Mouse (Mus musculus): ENCODE measurements at regions not wholly inside any gene's neighbourhood (a gene's known extent, or its start where the extent isn't known, plus 50 kb on each side); places are given as distances from the start of the nearest gene placed in this dataset.

DNA sequence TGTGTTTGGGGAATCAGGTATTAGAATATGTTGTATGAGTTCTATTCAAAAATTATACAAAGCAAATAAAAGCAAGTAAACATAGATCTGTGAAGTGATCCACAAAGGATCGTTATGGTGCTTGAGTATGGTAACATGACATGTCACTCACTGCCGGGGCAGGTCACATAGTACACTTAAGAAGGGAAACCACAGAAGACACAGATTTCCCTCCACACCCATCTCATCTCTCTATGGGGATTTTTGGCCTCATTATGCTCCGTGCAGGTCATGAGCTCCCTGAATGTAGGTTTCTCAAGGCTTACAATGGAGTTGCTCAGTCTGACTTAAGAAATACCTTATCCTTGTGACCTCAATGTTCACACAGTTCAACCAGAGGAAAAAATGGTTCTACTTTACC lies 1034.8 kb upstream of the Zfp386 start:
- no peaks in the 10 kb centered on the region for H3K9me3 ChIP-seq (replicated peaks; ENCODE audit: insufficient read depth, low read length)
- TF ChIP-seq GATA1 (IDR thresholded peaks at IDR 0.05; ENCODE audit: low read depth, low read length) = no peak
- TF ChIP-seq MAFK (IDR thresholded peaks at IDR 0.05; ENCODE audit: borderline replicate concordance, low read depth, low read length) = no peak
- no peak for TF ChIP-seq BHLHE40 (IDR thresholded peaks at IDR 0.05; ENCODE audit: borderline replicate concordance, low read depth, low read length)
- TF ChIP-seq MEF2A (IDR thresholded peaks at IDR 0.05; ENCODE audit: extremely low read depth, insufficient replicate concordance, low read depth, low read length, poor library complexity, severe bottlenecking) = no peak
- TF ChIP-seq ELF1 (IDR thresholded peaks at IDR 0.05; ENCODE audit: low read depth, low read length) = no peak
- TF ChIP-seq MXI1 (IDR thresholded peaks at IDR 0.05; ENCODE audit: low read depth, low read length) = no peak
- no peak for TF ChIP-seq SMC3 (IDR thresholded peaks at IDR 0.05; ENCODE audit: low read depth, low read length)
- TF ChIP-seq TBP (IDR thresholded peaks at IDR 0.05; ENCODE audit: low read depth, low read length) = no peak
- TF ChIP-seq POLR2A (IDR thresholded peaks at IDR 0.05; ENCODE audit: control insufficient read depth in 1 of 2, insufficient read depth in 1 of 2, low read depth in 1 of 2, low read length in 2 of 2, poor library complexity in 1 of 2) = no peak
- TF ChIP-seq CHD2 (IDR thresholded peaks at IDR 0.05; ENCODE audit: low read length) = no peak
- TF ChIP-seq CTCF (IDR thresholded peaks at IDR 0.05 in 2 of 3, conservative IDR thresholded peaks at IDR 0.05 in 1 of 3; ENCODE audit: control insufficient read depth in 1 of 3, insufficient read depth in 1 of 3, low read depth in 2 of 3, low read length in 3 of 3, poor library complexity in 1 of 3, severe bottlenecking in 1 of 3) = no peak
- TF ChIP-seq SIN3A (IDR thresholded peaks at IDR 0.05; ENCODE audit: low read length) = no peak
- no peak for TF ChIP-seq RAD21 (IDR thresholded peaks at IDR 0.05; ENCODE audit: low read depth, low read length)
- TF ChIP-seq USF1 (IDR thresholded peaks at IDR 0.05; ENCODE audit: low read depth, low read length) = no peak
- no peak for TF ChIP-seq ZC3H11A (IDR thresholded peaks at IDR 0.05; ENCODE audit: low read depth, low read length)
- H3K4me3 ChIP-seq (ENCODE audit: control insufficient read depth in 1 of 2, insufficient read depth in 1 of 2, low read depth in 2 of 2, low read length in 2 of 2) = no peak overlapping the region
- H3K27me3 ChIP-seq (ENCODE audit: control insufficient read depth in 1 of 2, insufficient read depth in 2 of 2, low read length in 2 of 2) = no peaks in the 10 kb centered on the region
- no peak overlapping the region for H3K9ac ChIP-seq (ENCODE audit: control insufficient read depth, low read depth, low read length, poor library complexity, severe bottlenecking)
- no peaks in the 10 kb centered on the region for H3K4me1 ChIP-seq (ENCODE audit: control insufficient read depth in 1 of 2, insufficient read depth in 2 of 2, low read length in 2 of 2)
- no peak for DNase-seq (ENCODE audit: low read depth, low spot score)
- no peaks in the 10 kb centered on the region for H3K79me2 ChIP-seq (ENCODE audit: control insufficient read depth, insufficient read depth, low read length, poor library complexity)
- H3K27ac ChIP-seq (ENCODE audit: control insufficient read depth, low read depth, low read length) = no peak overlapping the region
- no peaks in the 10 kb centered on the region for H3K36me3 ChIP-seq (ENCODE audit: control insufficient read depth in 1 of 2, insufficient read depth in 2 of 2, low read length in 2 of 2)

DNA sequence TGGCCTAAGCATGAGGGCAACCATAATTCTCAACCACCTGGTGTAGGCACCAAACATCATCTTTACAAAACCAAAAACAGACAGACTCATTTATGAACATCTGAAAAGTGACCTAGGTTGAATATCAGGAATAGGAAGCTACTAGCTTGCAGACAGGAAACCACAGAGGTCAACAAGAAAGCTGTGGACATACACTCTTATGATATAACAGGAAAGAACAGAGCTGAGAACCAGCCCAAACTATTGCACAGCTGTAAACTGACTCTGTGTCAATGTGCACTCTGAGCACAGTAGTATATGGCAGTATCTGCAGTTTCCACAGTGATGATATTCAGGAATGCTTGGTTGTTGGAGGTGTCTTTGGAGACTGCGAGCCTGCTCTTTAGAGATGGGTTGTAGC lies 1023.8 kb upstream of the Zfp386 start:
- Histone ChIP-seq H3K4me3 (ENCODE audit: control insufficient read depth in 1 of 2, insufficient read depth in 1 of 2, low read depth in 2 of 2, low read length in 2 of 2) (no peak overlapping the region), H3K4me1 (ENCODE audit: control insufficient read depth in 1 of 2, insufficient read depth in 2 of 2, low read length in 2 of 2) (no peaks in the 10 kb centered on the region), H3K27ac (ENCODE audit: control insufficient read depth, low read depth, low read length) (no peak overlapping the region), H3K27me3 (ENCODE audit: control insufficient read depth in 1 of 2, insufficient read depth in 2 of 2, low read length in 2 of 2) (no peaks in the 10 kb centered on the region), H3K9me3 (replicated peaks; ENCODE audit: insufficient read depth, low read length) (no peaks in the 10 kb centered on the region), H3K9ac (ENCODE audit: control insufficient read depth, low read depth, low read length, poor library complexity, severe bottlenecking) (no peak overlapping the region), H3K79me2 (ENCODE audit: control insufficient read depth, insufficient read depth, low read length, poor library complexity) (no peaks in the 10 kb centered on the region), H3K36me3 (ENCODE audit: control insufficient read depth in 1 of 2, insufficient read depth in 2 of 2, low read length in 2 of 2) (no peaks in the 10 kb centered on the region)
- no peak for TF ChIP-seq NELFE (IDR thresholded peaks at IDR 0.05; ENCODE audit: low read depth, low read length)
- TF ChIP-seq KAT2A (conservative IDR thresholded peaks at IDR 0.05; ENCODE audit: low read depth, low read length) = no peak
- TF ChIP-seq ETS1 (IDR thresholded peaks at IDR 0.05; ENCODE audit: low read depth, low read length) = no peak
- TF ChIP-seq UBTF (IDR thresholded peaks at IDR 0.05; ENCODE audit: borderline replicate concordance, insufficient read depth, low read depth, low read length) = no peak
- no peak for TF ChIP-seq MAFK (IDR thresholded peaks at IDR 0.05; ENCODE audit: borderline replicate concordance, low read depth, low read length)
- no peak for TF ChIP-seq TBP (IDR thresholded peaks at IDR 0.05; ENCODE audit: low read depth, low read length)
- TF ChIP-seq POLR2A (IDR thresholded peaks at IDR 0.05; ENCODE audit: control insufficient read depth in 1 of 2, insufficient read depth in 1 of 2, low read depth in 1 of 2, low read length in 2 of 2, poor library complexity in 1 of 2) = no peak
- no peak for TF ChIP-seq TCF12 (IDR thresholded peaks at IDR 0.05; ENCODE audit: low read depth, low read length)
- TF ChIP-seq CHD1 (IDR thresholded peaks at IDR 0.05; ENCODE audit: low read depth, low read length) = no peak
- no peak for TF ChIP-seq ZMIZ1 (IDR thresholded peaks at IDR 0.05; ENCODE audit: low read depth, low read length)
- TF ChIP-seq USF1 (IDR thresholded peaks at IDR 0.05; ENCODE audit: low read depth, low read length) = no peak
- no peak for DNase-seq (ENCODE audit: low read depth, low spot score)

All from MEL (cell line).